Mouse (Mus musculus): ENCODE data around the gene Alg14.
A peak's percentile ranks its signal among the peaks of the same experiment; 100 is the strongest.

Gene Alg14

GRCm38 (mm10) chr3:121340321-121340761, 48.8 kb downstream of the Alg14 start:
- DNase-seq, result no peak

DNA sequence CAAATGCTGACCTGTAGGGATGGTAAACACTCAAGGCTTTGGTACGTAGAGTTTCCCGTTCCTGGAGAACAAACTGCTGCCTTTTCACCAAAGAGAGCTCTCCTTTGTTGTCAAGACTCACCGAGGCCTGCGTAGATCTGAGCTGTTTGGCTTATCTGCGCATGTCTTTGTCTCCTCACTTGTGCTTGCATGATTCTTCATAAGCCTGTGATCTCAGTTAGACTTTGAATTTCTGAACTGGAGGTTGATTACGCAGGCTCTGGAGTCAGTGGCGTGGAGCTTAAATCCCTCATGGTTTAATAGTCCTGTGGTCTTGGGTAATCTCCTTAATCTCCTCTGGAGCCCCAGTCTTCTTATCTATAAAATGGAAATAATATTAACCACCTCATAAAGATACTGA, 51.7 kb downstream of the Alg14 start:
- no peak for DNase-seq

- peak in 1 of 2 experiments; percentile 46 for DNase-seq
Observed at GRCm38 (mm10) chr3:121344056-121344945, 52.7 kb downstream of the Alg14 start.

GRCm38 (mm10) chr3:121344951-121345642, 53.5 kb downstream of the Alg14 start:
- DNase-seq, result no peak

GRCm38 (mm10) chr3:121345643-121346000, 54.0 kb downstream of the Alg14 start:
- no peak for DNase-seq

GRCm38 (mm10) chr3:121346507-121347267, 55.1 kb downstream of the Alg14 start:
- no peak for DNase-seq

DNA sequence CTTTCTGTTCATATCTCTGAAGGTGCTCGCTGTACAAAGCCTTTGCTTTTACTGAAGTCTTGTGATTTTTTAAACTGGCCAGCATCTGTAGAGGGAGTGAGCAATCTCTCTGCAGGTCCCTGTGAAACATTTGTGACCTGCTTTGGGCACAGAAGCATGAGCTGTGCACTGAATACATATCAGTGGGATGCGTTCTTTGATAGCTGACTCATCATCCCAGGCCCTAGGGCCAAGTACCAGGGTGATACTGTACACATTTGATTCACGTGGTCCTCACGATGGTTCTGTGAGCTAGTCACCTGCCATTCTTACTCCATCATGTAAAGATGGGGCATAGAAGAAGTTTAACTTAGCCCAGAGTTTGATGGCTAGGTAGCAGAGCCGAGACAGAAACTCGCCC, 57.2 kb downstream of the Alg14 start:
- no peak for DNase-seq

GRCm38 (mm10) chr3:121349334-121350169, 58.0 kb downstream of the Alg14 start:
- DNase-seq, result peak; percentile 41 to 52

DNA sequence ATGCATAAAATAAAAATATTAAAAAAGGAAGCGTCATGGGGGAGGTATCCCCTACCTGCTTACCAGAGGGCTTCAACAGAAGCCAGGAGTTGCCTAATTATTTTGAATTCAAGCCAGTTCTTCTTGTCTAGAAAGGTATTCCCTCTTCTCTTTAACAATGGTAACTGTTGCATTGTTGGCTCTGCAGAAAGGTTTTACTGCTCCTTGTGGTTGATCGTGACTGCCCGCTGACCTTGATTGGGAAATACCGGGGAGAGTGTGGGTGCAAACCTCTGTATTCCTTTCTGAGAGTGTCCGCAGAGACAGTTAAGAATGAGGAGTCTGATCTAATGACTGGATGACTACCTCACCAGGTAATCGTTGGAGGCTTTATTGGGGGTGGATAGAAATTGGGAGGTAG, 59.7 kb downstream of the Alg14 start:
- DNase-seq, result no peak

DNA sequence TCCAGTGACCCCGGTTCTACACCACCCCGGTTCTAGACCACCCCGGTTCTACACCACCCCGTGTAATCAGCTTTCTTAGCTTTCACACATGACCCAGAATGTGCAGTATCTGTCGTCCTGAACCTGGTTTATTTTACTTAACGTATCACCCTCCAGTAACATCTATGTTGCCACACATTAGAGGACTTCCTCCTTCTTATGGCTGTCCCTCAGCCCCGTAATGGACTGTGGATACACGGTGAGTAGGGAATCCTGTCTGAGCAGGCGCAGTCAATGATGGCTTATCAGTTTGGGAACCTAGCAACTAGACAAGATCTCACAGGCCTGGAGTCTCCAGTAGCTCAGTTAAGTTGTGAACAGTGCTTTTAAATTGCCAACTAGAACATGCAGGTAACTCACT, 62.7 kb downstream of the Alg14 start:
- no peak for DNase-seq

DNA sequence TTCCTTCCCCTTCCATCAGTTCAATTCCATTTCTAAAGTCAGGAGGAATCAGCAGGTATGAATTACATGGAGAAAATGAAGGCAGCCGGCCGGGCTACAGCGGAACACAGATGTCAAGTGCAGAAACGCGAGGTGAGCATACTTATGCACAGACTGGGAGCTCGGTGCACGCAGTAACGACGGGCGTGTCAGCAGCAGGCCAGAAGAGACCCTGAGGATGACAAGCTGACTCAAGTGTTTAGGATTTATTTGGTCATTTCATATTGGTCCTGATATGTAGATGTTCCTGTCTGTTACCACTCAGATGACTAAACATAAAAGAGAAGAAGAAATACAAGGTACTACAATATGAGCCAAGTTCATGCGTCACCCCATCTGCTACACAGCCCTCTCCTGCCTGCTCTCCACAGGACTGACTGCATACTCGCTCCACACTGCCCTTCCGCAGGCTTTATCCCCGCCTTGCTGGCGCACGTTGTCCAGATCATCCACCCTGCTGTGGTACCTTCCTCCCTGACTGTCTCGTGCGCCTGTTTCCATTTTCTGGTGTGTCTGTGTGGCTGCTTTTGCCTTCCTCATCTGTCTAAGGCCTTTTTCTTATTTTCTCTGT, 63.4 kb downstream of the Alg14 start:
- peak; percentile 59 to 74 for DNase-seq

GRCm38 (mm10) chr3:121355569-121355968, 64.0 kb downstream of the Alg14 start:
- peak in 1 of 2 experiments; percentile 23 for DNase-seq

- DNase-seq, result no peak
Observed at GRCm38 (mm10) chr3:121356111-121356510, 64.5 kb downstream of the Alg14 start.

GRCm38 (mm10) chr3:121357030-121357429, 65.5 kb downstream of the Alg14 start:
- DNase-seq, result peak in 1 of 2 experiments; percentile 26

DNA sequence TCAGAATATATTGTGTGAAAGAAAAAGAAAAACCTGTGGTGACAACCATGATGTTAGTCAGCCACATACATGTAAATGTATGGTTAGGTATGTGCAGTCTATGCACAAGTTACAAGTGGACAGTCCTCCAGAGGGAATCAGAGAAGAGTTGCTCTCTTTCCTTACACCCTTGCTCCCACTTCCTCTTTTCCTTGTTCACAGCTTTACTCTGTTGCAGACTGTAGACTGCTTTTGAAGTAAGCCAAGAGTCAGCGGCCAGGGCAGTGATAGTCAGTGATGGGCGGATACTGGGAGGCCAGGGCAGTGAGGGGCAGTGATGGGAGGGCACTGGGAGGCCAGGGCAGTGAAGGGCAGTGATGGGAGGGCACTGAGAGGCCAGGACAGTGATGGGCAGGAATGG, 66.7 kb downstream of the Alg14 start:
- no peak for DNase-seq

DNA sequence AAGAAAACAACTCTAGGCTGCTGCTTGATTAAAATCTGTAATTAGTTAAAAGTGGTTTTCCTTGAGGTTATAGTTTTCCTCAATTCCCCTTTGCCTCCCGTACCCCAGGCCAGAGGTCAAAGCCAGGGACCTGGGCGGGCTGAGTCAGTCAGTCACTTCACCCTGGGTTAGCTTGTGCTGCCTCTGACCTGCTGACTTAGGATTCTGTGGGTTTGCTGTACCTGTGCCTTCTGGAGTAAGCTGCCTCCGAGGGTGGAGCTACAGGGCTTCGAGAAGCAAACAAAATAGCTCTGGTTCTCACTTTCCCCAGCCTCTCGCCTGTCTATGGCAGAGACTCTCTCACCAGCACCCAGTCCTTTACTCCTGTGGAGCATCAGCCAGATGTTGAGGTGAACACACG, 67.3 kb downstream of the Alg14 start:
- no peak for DNase-seq

GRCm38 (mm10) chr3:121359272-121359671, 67.7 kb downstream of the Alg14 start:
- no peak for DNase-seq

GRCm38 (mm10) chr3:121362002-121362401, 70.4 kb downstream of the Alg14 start:
- no peak for DNase-seq

DNA sequence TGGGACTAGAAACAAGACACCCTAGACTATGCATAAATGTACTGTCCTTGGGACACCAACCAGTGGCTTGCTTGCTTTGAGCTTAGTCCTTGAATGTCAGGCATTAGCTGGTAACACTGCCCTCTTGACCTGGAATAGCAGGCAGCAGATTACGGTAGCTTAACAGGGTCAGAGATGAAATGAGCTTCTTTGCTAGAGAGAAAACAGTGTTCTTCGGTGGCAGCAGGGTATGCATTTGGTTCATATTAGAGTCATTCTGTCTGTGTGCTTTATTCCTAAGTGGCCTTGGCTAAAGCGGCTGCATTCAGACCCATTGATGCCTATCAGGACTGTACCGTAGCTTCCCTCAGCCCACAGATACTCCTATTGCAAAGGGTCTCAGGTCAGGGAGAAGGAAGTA, 72.8 kb downstream of the Alg14 start:
- DNase-seq, result no peak

GRCm38 (mm10) chr3:121365131-121365530, 73.6 kb downstream of the Alg14 start:
- DNase-seq, result no peak

- no peak for DNase-seq
Observed at GRCm38 (mm10) chr3:121368616-121369015, 77.0 kb downstream of the Alg14 start.

DNA sequence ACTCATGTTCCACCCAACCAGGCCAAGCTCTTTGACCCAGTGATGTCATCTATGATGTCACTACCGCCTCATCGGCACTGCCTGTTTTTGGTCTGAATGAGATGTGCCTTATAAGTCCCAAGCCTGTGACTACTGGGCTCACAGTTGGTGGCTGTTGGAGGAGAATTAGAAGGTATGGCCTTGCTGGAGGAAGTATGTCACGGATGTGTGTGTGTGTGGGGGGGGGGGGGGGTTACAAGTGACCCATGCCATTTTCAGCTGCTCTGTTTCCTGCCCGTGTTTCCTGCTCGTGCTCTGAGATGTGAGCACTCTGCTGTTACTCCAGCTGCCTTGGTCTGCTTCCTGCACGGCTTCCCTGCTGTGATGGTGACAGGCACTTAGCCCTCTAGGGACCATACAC, 77.9 kb downstream of the Alg14 start:
- DNase-seq, result no peak
